Mouse (Mus musculus): Measurements from ENCODE around the gene Tbrg4.
"Not testable (repeated sequence)": the region's sequence is repeated elsewhere in the genome, so short reads cannot be mapped to it uniquely, and the experiment has no call there.

Tbrg4 gene

DNA sequence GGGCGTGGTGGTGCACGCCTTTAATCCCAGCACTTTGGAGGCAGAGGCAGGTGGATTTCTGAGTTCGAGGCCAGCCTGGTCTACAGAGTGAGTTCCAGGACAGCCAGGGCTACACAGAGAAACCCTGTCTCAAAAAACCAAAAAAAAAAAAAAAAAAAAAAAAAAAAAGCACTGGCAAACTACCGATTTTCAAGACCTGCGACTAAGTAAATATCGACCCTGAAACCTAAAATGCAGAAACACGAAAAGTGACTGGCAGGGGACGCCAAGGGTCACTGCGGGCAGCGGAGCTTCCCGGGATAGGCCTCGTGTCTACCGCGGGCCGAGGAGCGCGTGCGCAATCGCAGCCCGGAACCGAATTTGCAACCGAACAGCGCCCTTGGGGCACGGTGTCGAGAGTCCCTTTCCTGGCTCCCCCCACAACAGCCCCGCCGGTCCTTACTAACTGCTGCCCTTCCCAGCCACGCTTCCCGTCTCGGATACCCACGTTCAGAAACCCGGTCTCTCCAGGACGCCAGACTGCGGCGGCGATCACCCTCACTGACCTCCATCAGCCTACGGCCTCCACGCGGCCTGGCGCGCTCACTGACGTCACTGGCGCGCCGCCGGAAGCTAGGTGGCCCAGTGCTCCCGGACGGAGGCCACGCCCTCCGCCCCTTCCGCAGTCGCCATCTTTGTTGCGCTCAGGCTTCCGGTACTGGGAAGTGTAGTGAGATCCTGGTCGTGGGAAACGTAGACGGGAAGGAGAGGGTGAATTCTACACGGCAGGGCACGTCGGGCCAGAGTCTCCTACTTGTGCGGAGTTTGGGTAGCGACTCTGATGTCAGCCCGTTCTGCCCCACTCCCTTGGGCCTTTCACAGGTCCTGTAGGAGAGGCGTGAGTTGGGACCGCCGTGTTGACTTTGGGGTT is at the start of gene Tbrg4:
Gene Tbrg4, minus strand, starts transcription at position 590 of the 910 bp plus-strand sequence.
- peak; percentile 97 for DNase-seq (ENCODE audit: low read depth, low spot score)

DNA sequence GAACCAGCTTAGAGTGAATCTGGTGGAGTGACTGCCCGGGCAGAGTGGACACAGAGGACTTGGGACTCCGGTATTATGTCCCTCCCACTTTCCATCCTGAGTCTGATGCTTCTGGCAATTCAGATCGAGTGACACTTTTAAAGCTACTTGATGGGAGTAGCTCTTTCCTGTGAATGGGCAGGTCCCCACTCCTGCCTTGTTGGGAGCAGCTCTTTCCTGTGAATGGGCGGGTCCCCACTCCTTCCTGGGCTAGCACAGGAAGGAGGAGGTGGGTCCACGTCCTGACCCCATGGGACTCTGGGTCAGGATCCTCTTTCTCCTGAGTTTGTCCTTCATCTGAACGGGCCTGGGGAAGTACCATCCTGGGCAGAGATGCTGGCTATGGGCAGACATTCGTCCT is 49.5 kb upstream of the Tbrg4 start:
- DNase-seq (ENCODE audit: low read depth, low spot score): no peak

DNA sequence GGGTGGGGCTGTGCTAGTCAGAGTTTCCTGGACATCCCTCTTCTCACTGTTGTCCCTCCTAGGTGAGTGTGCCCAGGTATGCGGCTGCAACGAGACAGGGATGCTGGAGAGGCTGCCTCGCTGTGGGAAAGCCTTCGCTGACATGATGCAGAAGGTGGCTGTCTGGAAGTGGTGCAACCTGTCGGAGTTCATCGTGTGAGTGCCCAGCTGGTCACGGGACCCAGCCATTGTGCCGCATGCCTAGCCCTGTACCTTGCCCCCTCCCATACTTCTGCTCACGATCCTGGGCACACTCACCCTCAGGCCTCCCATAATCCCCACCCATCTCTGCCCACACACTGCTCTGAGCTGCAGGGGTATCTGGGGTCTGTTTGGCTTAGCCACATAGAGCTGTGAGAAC is 48.8 kb upstream of the Tbrg4 start:
- DNase-seq (ENCODE audit: low read depth, low spot score): no peak

DNA sequence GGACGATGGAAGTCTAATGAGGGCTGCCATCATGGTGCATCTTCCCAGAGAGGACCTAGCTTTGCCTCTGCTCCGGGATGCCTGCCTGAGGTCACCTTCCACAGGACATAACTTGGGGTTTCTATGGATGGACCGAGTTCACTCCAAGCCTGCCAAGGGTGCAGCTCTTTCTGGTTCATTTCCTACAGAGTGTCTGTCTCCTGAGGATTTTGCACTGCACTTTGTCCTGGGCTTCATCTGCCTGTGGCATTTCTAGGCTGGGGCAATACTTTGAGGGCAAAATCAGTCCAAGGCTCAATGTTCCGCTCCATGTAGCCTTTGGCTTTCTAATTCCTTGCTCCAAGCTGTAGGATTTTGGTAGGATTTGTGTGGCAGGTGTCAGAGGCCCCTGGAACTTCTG is 45.0 kb upstream of the Tbrg4 start:
- no peak for DNase-seq (ENCODE audit: low read depth, low spot score)

DNA sequence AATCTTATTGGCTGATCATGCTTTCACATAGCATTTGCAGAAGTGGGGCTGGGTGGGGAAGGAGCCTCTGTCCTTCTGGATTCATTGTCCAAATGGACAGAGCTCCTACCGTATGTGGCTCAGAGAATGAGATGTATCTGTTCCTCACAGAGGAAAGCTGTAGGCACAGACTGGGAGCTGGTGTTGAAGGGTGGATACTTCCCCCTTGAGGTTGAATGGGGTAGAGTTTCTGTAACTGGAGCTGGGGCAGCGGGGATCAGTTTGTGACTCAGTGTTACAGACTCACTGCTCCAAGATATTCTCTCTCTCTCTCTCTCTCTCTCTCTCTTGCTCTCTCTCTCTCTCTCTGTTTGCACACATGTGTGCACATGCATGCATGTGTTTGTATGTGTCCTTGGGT is 44.2 kb upstream of the Tbrg4 start:
- no peak for DNase-seq (ENCODE audit: low read depth, low spot score)

DNA sequence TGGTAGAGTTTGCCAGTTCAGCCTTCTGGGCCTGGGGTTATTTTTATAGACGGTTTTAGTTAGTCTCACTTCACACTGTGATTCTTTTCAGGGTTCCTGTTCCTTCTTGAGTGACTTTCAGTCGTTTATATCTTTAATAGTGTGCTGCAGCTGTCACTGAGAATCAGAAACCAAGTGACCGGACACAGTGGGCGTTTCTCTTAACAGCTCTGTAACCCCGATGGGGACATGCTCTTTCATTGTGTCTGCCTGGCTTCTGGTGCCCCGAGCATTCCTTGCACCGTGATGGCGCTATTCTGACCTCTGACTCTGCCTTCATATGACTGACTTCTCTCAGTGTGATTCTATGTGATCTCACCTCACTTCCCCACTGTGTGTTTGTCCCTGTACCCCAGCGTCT is 43.2 kb upstream of the Tbrg4 start:
- DNase-seq (ENCODE audit: low read depth, low spot score): no peak

DNA sequence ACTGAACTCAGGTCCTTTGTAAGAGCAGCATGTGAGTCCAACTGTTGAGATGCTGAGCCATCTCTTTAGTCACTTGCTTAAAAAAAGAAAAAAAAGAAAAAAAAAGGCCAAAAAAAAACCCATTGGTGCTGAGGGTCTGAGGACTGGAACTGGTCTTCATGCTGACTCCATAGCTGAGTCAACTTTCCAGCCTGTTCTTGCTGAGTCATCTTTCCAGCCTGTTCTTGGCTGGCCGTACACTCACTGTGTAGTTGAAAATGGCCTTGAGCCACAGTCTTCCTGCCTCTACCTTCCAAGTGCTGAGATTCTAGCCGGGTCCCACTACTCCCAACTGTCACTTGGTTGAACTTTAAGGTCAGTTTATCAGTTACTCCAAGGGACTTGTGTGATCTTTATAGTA is 40.8 kb upstream of the Tbrg4 start:
- DNase-seq (ENCODE audit: low read depth, low spot score): no peak

DNA sequence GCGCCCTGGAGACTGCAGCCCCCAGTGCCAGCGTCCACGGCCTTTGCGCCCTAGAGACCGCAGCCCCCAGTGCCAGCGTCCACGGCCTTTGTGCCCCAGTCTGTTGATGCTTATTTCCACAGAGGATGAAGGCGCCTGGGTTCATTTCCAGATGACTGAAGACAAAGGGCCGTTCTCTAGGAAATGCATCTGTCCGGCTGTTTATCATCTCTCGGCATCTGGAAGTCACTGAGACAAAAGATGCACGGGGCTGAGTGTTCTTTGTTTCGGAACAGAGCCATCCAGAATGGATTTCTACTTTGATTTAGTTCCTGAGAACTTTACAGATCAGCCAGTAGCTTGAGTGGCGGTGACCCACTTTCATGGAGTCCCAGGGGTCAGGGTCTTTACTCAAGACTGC is 35.3 kb upstream of the Tbrg4 start:
- no peak for DNase-seq (ENCODE audit: low read depth, low spot score)

DNA sequence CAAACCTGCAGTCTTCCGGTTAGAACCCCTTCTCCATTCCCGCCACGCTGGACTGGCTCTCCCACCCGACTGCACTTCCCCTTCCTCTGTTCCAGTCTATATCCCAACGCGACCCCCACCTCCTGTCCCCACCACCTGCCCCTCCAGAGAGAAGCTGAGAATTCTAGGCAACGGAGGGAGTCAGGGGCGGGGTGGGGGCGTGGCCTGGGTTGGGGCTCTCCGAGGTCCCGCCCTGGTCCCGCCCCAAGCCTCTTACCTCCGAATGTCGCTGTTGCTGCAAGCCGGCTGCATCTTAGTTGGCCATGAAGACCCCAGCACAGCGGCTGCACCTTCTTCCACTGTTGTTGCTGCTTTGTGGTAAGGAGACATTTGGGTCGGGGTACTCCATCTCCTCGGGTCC is 32.4 kb upstream of the Tbrg4 start, which contains the start of gene Ramp3:
Gene Ramp3, plus strand, starts transcription at position 251 of the 400 bp plus-strand sequence.
- peak; percentile 54 for DNase-seq (ENCODE audit: low read depth, low spot score)

DNA sequence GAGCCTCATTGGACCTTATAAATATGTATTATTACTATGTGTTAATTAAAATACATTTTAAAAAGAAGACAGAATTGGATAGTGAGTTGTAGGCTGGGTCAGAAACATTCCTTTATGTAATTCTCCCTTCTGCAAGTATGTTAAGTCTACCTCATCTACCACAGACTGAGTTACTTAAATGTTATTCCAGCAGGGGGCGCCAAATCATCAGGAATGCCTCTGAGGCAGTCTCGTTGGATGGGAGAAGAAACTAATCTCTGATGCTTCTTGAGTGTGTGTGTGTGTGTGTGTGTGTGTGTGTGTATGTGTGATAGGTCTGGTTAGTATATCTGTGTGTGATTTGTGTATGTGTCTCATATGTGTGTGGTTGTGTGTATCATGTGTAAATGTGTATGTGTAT is 29.0 kb upstream of the Tbrg4 start:
- peak; percentile 81 for DNase-seq (ENCODE audit: low read depth, low spot score)

DNA sequence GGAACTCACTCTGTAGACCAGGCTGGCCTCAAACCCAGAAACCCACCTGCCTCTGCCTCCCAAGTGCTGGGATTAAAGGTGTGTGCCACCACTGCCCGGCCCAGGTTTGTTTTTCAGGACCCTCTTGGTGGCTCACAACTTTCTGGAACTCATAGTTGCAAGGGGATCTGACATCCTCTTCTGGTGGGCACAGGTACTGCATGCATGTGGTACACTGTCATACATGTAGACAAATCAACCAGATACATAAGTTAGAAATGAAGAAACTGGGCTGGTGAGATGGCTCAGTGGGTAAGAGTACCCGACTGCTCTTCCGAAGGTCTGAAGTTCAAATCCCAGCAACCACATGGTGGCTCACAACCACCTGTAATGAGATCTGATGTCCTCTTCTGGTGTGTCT is 27.1 kb upstream of the Tbrg4 start:
- DNase-seq (ENCODE audit: low read depth, low spot score): not testable (repeated sequence)

DNA sequence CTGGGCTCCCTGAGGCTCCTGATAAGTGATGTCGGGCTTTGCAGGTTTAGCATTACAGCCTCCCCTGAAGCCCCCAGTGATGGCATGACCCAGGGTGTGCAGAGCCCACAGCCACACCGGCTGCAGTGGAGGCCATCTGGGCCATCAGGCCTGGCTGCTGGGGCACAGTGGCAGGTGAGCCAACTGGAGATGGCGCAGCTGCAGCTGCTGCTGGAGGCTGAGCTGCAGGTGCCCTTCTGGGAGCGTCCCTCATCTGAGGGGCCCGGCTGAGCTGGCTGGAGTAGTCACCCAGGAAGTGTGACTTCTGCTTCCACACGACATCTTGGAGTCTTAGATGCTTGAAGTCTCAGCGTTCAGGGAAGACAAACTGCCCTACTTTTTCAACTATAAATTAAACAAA is 24.7 kb upstream of the Tbrg4 start:
- no peak for DNase-seq (ENCODE audit: low read depth, low spot score)

DNA sequence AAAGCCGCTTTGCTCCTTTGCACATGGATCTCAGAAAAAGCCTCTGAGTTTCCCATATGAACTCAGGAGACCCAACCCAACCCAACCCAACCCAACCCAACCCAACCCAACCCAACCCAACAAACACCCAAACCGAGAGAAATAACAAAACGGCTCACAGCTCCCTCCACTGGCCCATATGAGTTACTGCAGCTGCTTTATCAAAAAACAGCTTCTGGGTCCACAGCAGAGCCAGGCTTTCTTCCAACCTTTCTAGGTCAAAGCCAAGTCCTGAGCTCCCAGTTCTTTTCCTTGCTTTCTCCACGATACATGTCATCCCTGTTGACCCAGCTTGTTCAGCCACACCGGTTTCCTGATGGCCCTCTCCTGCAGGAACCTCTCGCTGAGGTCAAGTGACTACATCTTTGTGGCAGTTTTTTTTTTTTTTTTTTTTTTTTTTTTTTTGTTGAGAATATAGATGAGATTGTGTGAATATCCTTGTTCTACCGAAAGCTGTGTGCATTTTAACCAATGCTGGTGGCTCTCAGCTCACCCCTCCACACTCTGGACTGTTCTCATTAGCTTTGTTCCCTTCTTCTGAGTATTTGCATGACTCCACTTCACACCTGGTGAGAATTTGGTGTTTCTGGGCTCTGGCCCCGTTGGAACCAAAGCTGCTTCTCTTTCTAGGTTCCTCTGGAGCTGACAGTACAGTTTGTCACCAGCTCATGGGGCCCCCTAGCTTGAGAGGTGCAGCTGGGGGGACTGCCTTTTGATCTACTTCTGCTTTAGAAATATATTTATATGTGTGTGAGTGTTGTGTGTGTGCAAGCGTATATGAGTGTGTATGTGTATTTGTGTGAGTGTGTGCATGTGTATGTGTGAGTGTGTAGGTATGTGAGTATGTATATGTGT is 22.2 kb upstream of the Tbrg4 start:
- no peak for DNase-seq (ENCODE audit: low read depth, low spot score)

DNA sequence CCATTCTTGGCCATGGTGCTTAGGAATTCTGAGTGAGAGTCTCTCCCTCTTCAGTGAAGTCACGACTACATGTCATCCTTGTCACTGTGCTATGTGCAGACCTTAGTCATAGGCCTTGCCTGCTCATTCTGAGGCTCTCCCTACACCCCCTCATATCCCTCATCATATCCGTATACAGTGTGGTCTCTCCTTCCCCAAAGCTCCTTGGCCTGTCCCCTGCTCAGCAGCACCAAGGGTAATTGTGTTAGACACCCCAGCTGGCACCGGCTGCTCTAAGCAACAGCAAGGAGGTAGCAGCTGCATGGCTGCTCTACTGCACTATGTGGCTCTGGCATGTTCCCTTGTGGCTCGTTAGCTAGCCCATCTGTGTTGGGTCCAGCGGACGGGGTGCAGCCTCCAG is 18.7 kb upstream of the Tbrg4 start:
- no peak for DNase-seq (ENCODE audit: low read depth, low spot score)

DNA sequence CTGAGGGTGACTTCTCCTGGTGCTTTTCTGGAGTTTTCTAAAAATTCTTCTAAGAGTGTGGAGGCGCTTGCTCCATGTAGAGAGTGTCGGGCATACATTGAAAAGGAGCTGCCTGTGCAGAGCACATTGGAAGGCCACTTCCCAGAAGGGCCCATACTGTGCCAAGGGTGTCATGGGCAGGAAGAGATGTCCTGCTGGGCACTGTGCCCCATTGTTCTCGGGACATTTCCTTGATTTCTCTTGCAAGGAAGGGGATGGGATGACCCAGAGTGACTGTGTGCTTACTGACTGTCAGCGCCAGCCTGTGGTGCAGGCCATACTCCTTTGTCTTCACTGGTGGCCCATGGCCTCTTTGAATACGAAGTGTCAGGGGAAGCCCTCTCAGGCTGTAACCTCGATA is 13.2 kb upstream of the Tbrg4 start:
- no peak for DNase-seq (ENCODE audit: low read depth, low spot score)

DNA sequence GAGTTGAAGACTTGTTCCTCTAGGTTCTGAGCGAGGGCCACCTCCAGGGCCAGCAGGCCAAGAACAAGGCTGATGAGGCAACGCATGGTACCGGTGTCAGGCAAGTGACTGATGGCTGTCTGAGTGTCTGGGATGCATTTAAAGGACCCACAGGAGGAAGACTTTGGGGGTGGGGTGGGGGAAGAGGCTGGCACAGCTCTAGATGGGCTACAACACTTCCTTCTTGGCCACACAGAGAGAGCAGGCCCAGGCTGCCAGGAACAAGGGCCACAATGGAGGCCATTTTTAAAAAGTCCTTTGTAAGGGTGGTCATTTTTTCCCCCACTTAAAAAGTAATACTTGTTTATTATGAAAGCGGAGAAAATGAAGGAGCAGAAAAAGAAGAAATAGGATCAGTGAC is 12.7 kb upstream of the Tbrg4 start, which contains the start of gene Wap:
Gene Wap, minus strand, starts transcription at position 101 of the 400 bp plus-strand sequence.
- no peak for DNase-seq (ENCODE audit: low read depth, low spot score)

DNA sequence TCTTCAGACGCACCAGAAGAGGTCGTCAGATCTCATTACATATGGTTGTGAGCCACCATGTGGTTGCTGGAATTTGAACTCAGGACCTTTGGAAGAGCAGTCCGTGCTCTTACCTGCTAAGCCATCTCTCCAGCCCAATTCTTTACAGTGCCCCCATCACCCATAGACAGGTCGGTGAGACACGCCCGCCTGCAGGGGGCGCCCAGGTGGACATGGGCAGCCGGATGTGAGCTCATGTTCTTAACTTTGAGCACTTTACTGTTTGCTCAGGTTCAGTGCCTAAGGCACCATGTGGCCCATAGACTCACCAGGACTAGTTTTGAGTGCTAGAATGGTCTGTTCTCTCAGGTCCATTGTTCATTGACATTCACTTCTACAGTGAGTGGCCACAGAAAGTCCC is 10.3 kb upstream of the Tbrg4 start:
- no peak for DNase-seq (ENCODE audit: low read depth, low spot score)

DNA sequence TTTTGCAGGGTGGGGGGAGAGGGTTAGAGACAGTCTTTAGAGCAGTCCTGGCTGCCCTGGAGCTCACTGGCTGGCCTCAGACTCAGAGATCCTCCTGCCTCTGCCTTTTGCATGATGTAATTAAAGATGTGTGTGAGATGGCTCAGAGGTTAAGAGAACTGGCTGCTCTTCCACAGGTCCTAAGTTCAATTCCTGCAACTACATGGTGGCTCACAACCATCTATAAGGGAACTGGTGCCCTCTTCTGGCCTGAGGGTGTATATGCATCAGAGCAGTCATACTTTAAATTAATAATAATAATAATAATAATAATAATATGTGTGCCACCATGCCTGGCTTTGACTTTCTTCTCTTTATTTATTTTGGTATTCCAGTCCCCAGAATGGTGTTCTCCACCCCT is 3.8 kb upstream of the Tbrg4 start:
- DNase-seq (ENCODE audit: low read depth, low spot score): no peak

DNA sequence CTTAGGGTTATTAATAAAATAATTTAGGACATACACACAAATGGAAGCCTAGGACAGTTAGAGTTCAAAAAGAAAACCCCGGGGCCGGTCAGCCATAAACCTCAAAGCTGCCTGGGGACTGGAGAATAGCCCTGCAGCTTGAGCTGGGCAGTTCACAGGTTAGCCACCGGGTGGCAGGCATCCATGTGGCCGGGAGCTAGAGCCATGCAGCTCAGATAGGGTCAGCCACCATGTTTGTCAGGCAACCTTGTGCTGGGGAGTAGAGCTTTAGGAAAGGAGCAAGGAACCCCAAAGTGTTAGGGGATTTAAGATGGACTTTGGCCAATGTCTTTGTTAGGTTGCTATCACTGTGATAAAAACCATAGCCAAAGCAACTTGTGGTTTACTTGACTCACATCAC is 2.7 kb upstream of the Tbrg4 start:
- no peak for DNase-seq (ENCODE audit: low read depth, low spot score)

DNA sequence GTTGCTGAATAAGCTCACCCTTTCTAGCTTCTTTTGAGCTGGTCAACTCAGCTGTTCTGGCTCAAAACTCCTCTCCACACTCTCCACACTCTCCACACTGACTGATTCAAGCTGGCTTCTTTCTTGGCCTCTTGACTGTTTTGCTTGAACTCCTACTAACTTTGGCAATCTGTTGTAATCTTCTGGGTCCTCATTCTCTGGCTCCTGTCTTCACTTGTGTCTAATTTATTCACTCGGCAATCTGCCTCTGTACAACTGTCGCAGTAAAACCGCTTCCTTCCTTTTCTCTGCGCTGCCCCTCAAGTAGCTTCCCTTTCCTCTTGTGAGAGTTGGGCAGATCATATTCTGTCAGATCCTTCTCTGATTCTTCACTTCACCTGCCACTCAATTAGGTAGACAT is 1.9 kb upstream of the Tbrg4 start:
- DNase-seq (ENCODE audit: low read depth, low spot score): no peak

DNA sequence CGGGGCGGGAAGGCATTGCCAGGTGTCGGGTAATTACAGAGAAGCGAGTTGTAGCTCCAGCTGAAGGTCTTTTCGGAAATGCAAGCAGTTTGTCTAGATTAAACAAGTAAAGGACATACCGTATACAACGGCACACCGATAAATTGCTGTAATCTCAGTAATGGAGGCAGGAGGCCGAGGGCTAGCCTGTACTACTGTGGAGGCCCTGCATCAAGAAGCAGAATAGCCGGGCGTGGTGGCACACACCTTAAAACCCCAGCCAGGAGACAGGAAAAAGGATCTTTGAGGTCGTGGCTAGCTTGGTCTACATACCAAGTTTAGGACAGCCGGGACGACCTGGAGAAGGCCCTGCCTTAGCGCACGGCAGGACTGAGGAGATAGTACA is 513 bp upstream of the Tbrg4 start:
- no peak for DNase-seq (ENCODE audit: low read depth, low spot score)

DNA sequence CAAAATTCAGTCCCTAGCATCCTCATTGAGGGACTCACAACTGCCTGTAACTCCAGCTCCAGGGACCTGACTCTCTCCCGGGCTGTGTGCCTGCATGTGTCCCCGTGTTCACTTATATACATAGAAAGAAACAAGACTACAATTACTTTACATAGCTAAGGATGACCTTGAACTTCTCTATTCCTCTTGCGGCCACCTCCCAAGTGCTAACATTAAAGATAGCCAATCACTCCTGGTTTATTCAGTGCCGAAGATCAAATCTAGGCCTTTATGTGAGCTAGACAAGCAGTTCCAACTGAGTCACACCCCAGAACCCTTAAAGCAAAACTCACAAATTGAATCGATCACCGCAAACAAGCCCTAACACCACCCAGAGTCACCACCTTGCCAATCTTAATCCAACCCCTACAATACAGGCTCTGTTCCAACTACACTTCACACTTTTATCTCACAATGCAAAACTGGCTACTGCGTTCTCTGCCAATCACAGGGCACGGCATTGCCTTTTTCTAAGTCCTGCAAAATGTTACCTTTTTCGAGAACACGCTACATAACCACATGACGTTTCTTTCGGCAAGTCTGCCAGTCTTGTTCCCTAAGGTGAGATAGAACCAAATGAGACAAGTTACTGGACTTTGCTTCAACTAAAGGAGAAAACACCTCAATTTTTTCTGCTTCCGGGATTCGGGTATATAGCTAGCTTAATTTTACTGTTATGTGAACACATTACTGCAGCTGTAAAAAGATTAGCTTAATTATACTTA is 1.1 kb downstream of the Tbrg4 start:
- no peak for DNase-seq (ENCODE audit: low read depth, low spot score)

All from embryo, embryonic 11.5 days (tissue).